Mouse (Mus musculus): Measurements from ENCODE around the gene Asap2.

Gene Asap2

GRCm38 (mm10) chr12:21165891-21166342, 175.7 kb downstream of the Asap2 start:
- peak; percentile 44 to 81 for DNase-seq (ENCODE audit: low spot score in 2 of 2)

- no peak for DNase-seq (ENCODE audit: low spot score in 2 of 2)
These were observed 176.8 kb downstream of the Asap2 start for GRCm38 (mm10) chr12:21166884-21167575.

GRCm38 (mm10) chr12:21167741-21168140, 177.5 kb downstream of the Asap2 start:
- no peak for DNase-seq (ENCODE audit: low spot score in 2 of 2)

GRCm38 (mm10) chr12:21168149-21168548, 177.9 kb downstream of the Asap2 start:
- DNase-seq (ENCODE audit: low spot score in 2 of 2) = no peak

- no peak for DNase-seq (ENCODE audit: low spot score in 2 of 2)
These were observed 181.7 kb downstream of the Asap2 start for GRCm38 (mm10) chr12:21171776-21172490.

- DNase-seq (ENCODE audit: low spot score in 2 of 2) = no peak
These were observed 183.7 kb downstream of the Asap2 start for GRCm38 (mm10) chr12:21173847-21174412.

- DNase-seq (ENCODE audit: low spot score in 2 of 2) = no peak
These were observed 186.1 kb downstream of the Asap2 start for GRCm38 (mm10) chr12:21176399-21176798.

GRCm38 (mm10) chr12:21177123-21177698, 187.0 kb downstream of the Asap2 start:
- no peak for DNase-seq (ENCODE audit: low spot score in 2 of 2)

GRCm38 (mm10) chr12:21180091-21180490, 189.8 kb downstream of the Asap2 start:
- DNase-seq (ENCODE audit: low spot score in 2 of 2) = no peak

- no peak for DNase-seq (ENCODE audit: low spot score in 2 of 2)
These were observed 192.5 kb downstream of the Asap2 start for GRCm38 (mm10) chr12:21182786-21183185.

GRCm38 (mm10) chr12:21183321-21183720, 193.1 kb downstream of the Asap2 start:
- no peak for DNase-seq (ENCODE audit: low spot score in 2 of 2)

GRCm38 (mm10) chr12:21186145-21186544, 195.9 kb downstream of the Asap2 start:
- DNase-seq (ENCODE audit: low spot score in 2 of 2) = no peak

- DNase-seq (ENCODE audit: low spot score in 2 of 2) = no peak
These were observed 198.6 kb downstream of the Asap2 start for GRCm38 (mm10) chr12:21188880-21189279.

GRCm38 (mm10) chr12:21191546-21191945, 201.3 kb downstream of the Asap2 start:
- DNase-seq (ENCODE audit: low spot score in 2 of 2) = no peak

- DNase-seq (ENCODE audit: low spot score in 2 of 2) = no peak
These were observed 205.2 kb downstream of the Asap2 start for GRCm38 (mm10) chr12:21195497-21195896.

GRCm38 (mm10) chr12:21196420-21196819, 206.2 kb downstream of the Asap2 start:
- DNase-seq (ENCODE audit: low spot score in 2 of 2) = no peak

- DNase-seq (ENCODE audit: low spot score in 2 of 2) = no peak
These were observed 210.4 kb downstream of the Asap2 start for GRCm38 (mm10) chr12:21200613-21201012.

- DNase-seq (ENCODE audit: low spot score in 2 of 2) = peak in 1 of 2 experiments; percentile 42
These were observed 211.4 kb downstream of the Asap2 start for GRCm38 (mm10) chr12:21201485-21202269.

GRCm38 (mm10) chr12:21204701-21205312, 214.5 kb downstream of the Asap2 start:
- DNase-seq (ENCODE audit: low spot score in 2 of 2) = no peak

GRCm38 (mm10) chr12:21205799-21206198, 215.5 kb downstream of the Asap2 start:
- no peak for DNase-seq (ENCODE audit: low spot score in 2 of 2)

GRCm38 (mm10) chr12:21207422-21207821, 217.2 kb downstream of the Asap2 start:
- DNase-seq (ENCODE audit: low spot score in 2 of 2) = no peak

Measured in right cerebral cortex, postnatal 36 days (tissue).